Mouse (Mus musculus) MEL (cell line): ENCODE data around the gene Hist1h3b. TPM values are rescaled to one million over a fixed set of nuclear protein-coding genes. Genes with fewer than 3 reads are reported as not detected.
"Not testable (repeated sequence)": the region's sequence is repeated elsewhere in the genome, so short reads cannot be mapped to it uniquely, and the experiment has no call there.

Experiments used
- DNase-seq: peaks from one replicate; pipeline ENCODE4 v3.0.0; 2011; ENCODE audit warnings: low read depth, low spot score
- H3K27ac ChIP-seq: 2 replicates; pipeline ENCODE4 v1.5.1; 2012; ENCODE audit warnings: low read depth, mild to moderate bottlenecking, control low read depth, low read length, moderate library complexity; ENCODE audit not compliant: control insufficient read depth
- H3K27me3 ChIP-seq, 2 experiments: fragments of 150-350 bp in 1 of 2; sonication (generic) in 1 of 2; 2 replicates each; pipeline ENCODE4 v1.6.1; 2012; ENCODE audit warnings: low read length in 2 of 2, mild to moderate bottlenecking in 2 of 2, improper control_type of control experiment in 1 of 2, moderate library complexity in 1 of 2; ENCODE audit not compliant: insufficient read depth in 2 of 2, control insufficient read depth in 1 of 2
- H3K36me3 ChIP-seq, 2 experiments: 2 replicates each; pipeline ENCODE4 v1.6.1; 2012 to 2014; ENCODE audit warnings: low read length in 2 of 2, improper control_type of control experiment in 1 of 2, inconsistent platforms in 1 of 2, mild to moderate bottlenecking in 1 of 2; ENCODE audit not compliant: insufficient read depth in 2 of 2, control insufficient read depth in 1 of 2
- H3K4me1 ChIP-seq, 2 experiments: fragments of 150-350 bp in 1 of 2; sonication (generic) in 1 of 2; 2 replicates each; pipeline ENCODE4 v1.6.1; 2012; ENCODE audit warnings: low read length in 2 of 2, improper control_type of control experiment in 1 of 2, mild to moderate bottlenecking in 1 of 2; ENCODE audit not compliant: insufficient read depth in 2 of 2, control insufficient read depth in 1 of 2
- H3K4me3 ChIP-seq, 2 experiments: fragments of 150-350 bp in 1 of 2; sonication (generic) in 1 of 2; 2 replicates each; pipeline ENCODE4 v1.5.1; 2012; ENCODE audit warnings: low read depth in 2 of 2, low read length in 2 of 2, mild to moderate bottlenecking in 2 of 2, moderate library complexity in 2 of 2, control low read depth in 1 of 2, improper control_type of control experiment in 1 of 2; ENCODE audit not compliant: control insufficient read depth in 1 of 2, insufficient read depth in 1 of 2
- H3K79me2 ChIP-seq: 2 replicates; pipeline ENCODE4 v1.6.1; 2012; ENCODE audit warnings: mild to moderate bottlenecking, low read length, moderate library complexity; ENCODE audit not compliant: control insufficient read depth, poor library complexity, insufficient read depth
- H3K9ac ChIP-seq: 2 replicates; pipeline ENCODE4 v1.6.1; 2012; ENCODE audit warnings: low read depth, mild to moderate bottlenecking, control low read depth, low read length, moderate library complexity; ENCODE audit not compliant: control insufficient read depth, poor library complexity, severe bottlenecking
- H3K9me3 ChIP-seq: fragments of 150-350 bp; sonication (generic); replicated peaks from 2 replicates; pipeline ENCODE4 v1.6.1; 2012; ENCODE audit warnings: mild to moderate bottlenecking, low read length, improper control_type of control experiment, moderate library complexity; ENCODE audit not compliant: insufficient read depth
- CHD1 ChIP-seq: IDR thresholded peaks from 2 replicates; pipeline ENCODE4 v1.6.1; 2012; ENCODE audit warnings: low read depth, mild to moderate bottlenecking, inconsistent platforms, low read length, improper control_type of control experiment
- CHD2 ChIP-seq: IDR thresholded peaks from 2 replicates; pipeline ENCODE4 v1.6.1; 2011; ENCODE audit warnings: low read length, improper control_type of control experiment
- CTCF ChIP-seq, 3 experiments: IDR thresholded peaks in 2 of 3; conservative IDR thresholded peaks in 1 of 3; 2 replicates each; pipeline ENCODE4 v1.5.1; 2011 to 2012; ENCODE audit warnings: low read length in 3 of 3, low read depth in 2 of 3, mild to moderate bottlenecking in 2 of 3, improper control_type of control experiment in 1 of 3, inconsistent platforms in 1 of 3, mixed read lengths in 1 of 3, moderate library complexity in 1 of 3; ENCODE audit not compliant: control insufficient read depth in 1 of 3, insufficient read depth in 1 of 3, poor library complexity in 1 of 3, severe bottlenecking in 1 of 3
- E2F4 ChIP-seq: IDR thresholded peaks from 2 replicates; pipeline ENCODE4 v1.6.1; 2011; ENCODE audit warnings: low read depth, low read length, improper control_type of control experiment, borderline replicate concordance
- ELF1 ChIP-seq: IDR thresholded peaks from 2 replicates; pipeline ENCODE4 v1.6.1; 2014; ENCODE audit warnings: low read depth, mild to moderate bottlenecking, inconsistent platforms, low read length, improper control_type of control experiment, moderate library complexity
- EP300 ChIP-seq, 2 experiments: IDR thresholded peaks; 2 replicates each; pipeline ENCODE4 v1.6.1; 2011; ENCODE audit warnings: improper control_type of control experiment in 2 of 2, low read length in 2 of 2, low read depth in 1 of 2, mild to moderate bottlenecking in 1 of 2
- GABPA ChIP-seq: IDR thresholded peaks from 2 replicates; pipeline ENCODE4 v1.6.1; 2012; ENCODE audit warnings: low read depth, mild to moderate bottlenecking, inconsistent platforms, low read length, improper control_type of control experiment, moderate library complexity
- GATA1 ChIP-seq: IDR thresholded peaks from 2 replicates; pipeline ENCODE4 v1.6.1; 2011; ENCODE audit warnings: low read depth, low read length, improper control_type of control experiment
- MAFK ChIP-seq: IDR thresholded peaks from 2 replicates; pipeline ENCODE4 v1.6.1; 2011; ENCODE audit warnings: low read depth, mild to moderate bottlenecking, low read length, improper control_type of control experiment, borderline replicate concordance
- MAX ChIP-seq: IDR thresholded peaks from 2 replicates; pipeline ENCODE4 v1.6.1; 2011; ENCODE audit warnings: low read length, improper control_type of control experiment
- MXI1 ChIP-seq: IDR thresholded peaks from 2 replicates; pipeline ENCODE4 v1.6.1; 2011; ENCODE audit warnings: mild to moderate bottlenecking, low read depth, low read length, improper control_type of control experiment
- NELFE ChIP-seq: IDR thresholded peaks from 2 replicates; pipeline ENCODE4 v1.6.1; 2011; ENCODE audit warnings: low read depth, low read length, improper control_type of control experiment
- NRF1 ChIP-seq: IDR thresholded peaks from 2 replicates; pipeline ENCODE4 v1.6.1; 2014; ENCODE audit warnings: low read depth, mild to moderate bottlenecking, inconsistent platforms, low read length, improper control_type of control experiment, moderate library complexity; ENCODE audit not compliant: poor library complexity, insufficient read depth, severe bottlenecking
- POLR2A ChIP-seq, 2 experiments: IDR thresholded peaks; 2 replicates each; pipeline ENCODE4 v1.6.1; 2011 to 2012; ENCODE audit warnings: low read length in 2 of 2, mild to moderate bottlenecking in 2 of 2, control low read depth in 1 of 2, improper control_type of control experiment in 1 of 2, low read depth in 1 of 2, moderate library complexity in 1 of 2; ENCODE audit not compliant: control insufficient read depth in 1 of 2, insufficient read depth in 1 of 2, poor library complexity in 1 of 2
- RAD21 ChIP-seq: IDR thresholded peaks from 2 replicates; pipeline ENCODE4 v1.6.1; 2011; ENCODE audit warnings: mild to moderate bottlenecking, low read depth, low read length, improper control_type of control experiment
- RCOR1 ChIP-seq: IDR thresholded peaks from 2 replicates; pipeline ENCODE4 v1.6.1; 2012; ENCODE audit warnings: low read depth, mild to moderate bottlenecking, inconsistent platforms, low read length, improper control_type of control experiment
- SMC3 ChIP-seq: IDR thresholded peaks from 2 replicates; pipeline ENCODE4 v1.6.1; 2011; ENCODE audit warnings: low read depth, low read length, improper control_type of control experiment
- TAL1 ChIP-seq: IDR thresholded peaks from 2 replicates; pipeline ENCODE4 v1.6.1; 2012; ENCODE audit warnings: mild to moderate bottlenecking, inconsistent platforms, low read length, moderate library complexity, mixed read lengths
- TBP ChIP-seq: IDR thresholded peaks from 2 replicates; pipeline ENCODE4 v1.8.0; 2011; ENCODE audit warnings: low read depth, low read length, improper control_type of control experiment
- TCF12 ChIP-seq: IDR thresholded peaks from 2 replicates; pipeline ENCODE4 v1.6.1; 2014; ENCODE audit warnings: low read depth, mild to moderate bottlenecking, inconsistent platforms, low read length, improper control_type of control experiment, moderate library complexity
- UBTF ChIP-seq: IDR thresholded peaks from 2 replicates; pipeline ENCODE4 v1.6.1; 2012; ENCODE audit warnings: low read depth, mild to moderate bottlenecking, inconsistent platforms, low read length, improper control_type of control experiment, moderate library complexity, borderline replicate concordance; ENCODE audit not compliant: insufficient read depth
- USF1 ChIP-seq: IDR thresholded peaks from 2 replicates; pipeline ENCODE4 v1.6.1; 2014; ENCODE audit warnings: low read depth, mild to moderate bottlenecking, inconsistent platforms, low read length, improper control_type of control experiment, moderate library complexity
- ZKSCAN1 ChIP-seq: IDR thresholded peaks from 2 replicates; pipeline ENCODE4 v1.6.1; 2012; ENCODE audit warnings: low read depth, mild to moderate bottlenecking, inconsistent platforms, low read length, improper control_type of control experiment, moderate library complexity
- ZMIZ1 ChIP-seq: IDR thresholded peaks from 2 replicates; pipeline ENCODE4 v1.6.1; 2012; ENCODE audit warnings: low read depth, mild to moderate bottlenecking, inconsistent platforms, low read length, improper control_type of control experiment, moderate library complexity
- polyA plus RNA-seq, 2 experiments: library from polyadenylated mRNA; stranded (reverse) in 1 of 2; unstranded in 1 of 2; fragments of >175 nt in 1 of 2; fragments of >200 nt in 1 of 2; gene quantifications; 2 replicates each; pipeline versions ENCODE4 v1.2.1 to v1.2.4; 2012; ENCODE audit warnings: low replicate concordance in 2 of 2, low read depth in 1 of 2; ENCODE audit not compliant: insufficient read length in 2 of 2, insufficient read depth in 1 of 2, missing spikeins in 1 of 2
- total RNA-seq: library from RNA; depleted of rRNA; stranded (reverse); fragments of 300-350 nt; gene quantifications from 2 replicates; pipeline ENCODE4 v1.2.3, GENCODE M21; 2012

The Hist1h3b gene
- total and polyA plus RNA-seq, 3 experiments: 6.6 to 1,725 TPM; not detected in 1

- H3K27ac ChIP-seq: no peak overlapping the region
- TF ChIP-seq RAD21 (no peak), ELF1 (no peak), ZMIZ1 (no peak), MAFK (no peak), CHD1 (no peak), ZKSCAN1 (no peak), MXI1 (no peak), NRF1 (no peak), TAL1 (no peak), UBTF (no peak), GABPA (no peak)
Observed at GRCm38 (mm10) chr13:23717176-23717575, 34.9 kb upstream of the Hist1h3b start.

GRCm38 (mm10) chr13:23717593-23718245 lies 34.3 kb upstream of the Hist1h3b start:
- H3K9me3 ChIP-seq, H3K27me3 ChIP-seq, H3K79me2 ChIP-seq, H3K9ac ChIP-seq, H3K4me3 ChIP-seq, H3K27ac ChIP-seq: not testable (repeated sequence)
- peak; percentile 52 for DNase-seq
- H3K36me3 ChIP-seq: peaks cover 0 to 22% of the 10 kb centered on the region in 2 experiments; a peak in 2 of 4 replicates
- peaks cover 10 to 18% of the 10 kb centered on the region in 2 experiments for H3K4me1 ChIP-seq
- 0 out of 2 replicates have a peak, but pooled peaks have one; percentile 11 for TF ChIP-seq TBP

More at GRCm38 (mm10) chr13:23717176-23717575, 34.9 kb upstream of the Hist1h3b start:
- H3K9ac ChIP-seq: no peak overlapping the region
- no peaks in the 10 kb centered on the region for H3K79me2 ChIP-seq
- DNase-seq: no peak
- H3K4me1 ChIP-seq: peaks cover 10 to 21% of the 10 kb centered on the region in 2 experiments
- H3K36me3 ChIP-seq: peaks cover 0 to 26% of the 10 kb centered on the region in 2 experiments; a peak in 2 of 4 replicates
- no peaks in the 10 kb centered on the region for H3K9me3 ChIP-seq
- no peaks in the 10 kb centered on the region for H3K27me3 ChIP-seq
- H3K4me3 ChIP-seq: no peak overlapping the region

DNA sequence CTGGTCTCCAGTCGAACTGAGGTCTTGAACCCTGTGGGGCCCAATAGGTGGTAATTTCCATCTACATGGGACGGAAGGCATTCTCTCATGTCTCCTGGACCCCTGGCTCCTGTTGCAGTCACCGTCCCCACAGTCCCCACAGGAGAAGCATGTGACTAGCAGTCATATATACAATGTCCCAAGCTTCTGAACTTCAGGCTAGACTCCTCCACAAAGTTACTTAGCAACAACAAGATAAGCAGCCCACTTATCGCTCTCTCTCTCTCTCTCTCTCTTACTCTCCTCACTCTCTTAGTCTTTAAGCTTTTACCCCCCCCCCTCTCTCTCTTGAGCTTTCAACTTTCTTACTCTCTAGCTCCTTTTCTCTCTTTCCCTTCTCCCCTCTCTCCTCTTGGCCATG lies 27.8 kb upstream of the Hist1h3b start:
- H3K4me1 ChIP-seq: peaks cover 7 to 23% of the 10 kb centered on the region in 2 experiments
- 0 out of 2 replicates have a peak, but pooled peaks have one; percentile 31 for TF ChIP-seq TCF12
- TF ChIP-seq ELF1: no peak
- no peak for TF ChIP-seq CTCF (IDR thresholded peaks at IDR 0.05 in 2 of 3, conservative IDR thresholded peaks at IDR 0.05 in 1 of 3; ENCODE audit: control insufficient read depth in 1 of 3, insufficient read depth in 1 of 3, low read depth in 2 of 3, low read length in 3 of 3, poor library complexity in 1 of 3, severe bottlenecking in 1 of 3)
- TF ChIP-seq CHD2: no peak
- TF ChIP-seq CHD1: no peak
- peak; percentile 97 for TF ChIP-seq GATA1
- TF ChIP-seq TBP: no peak
- TF ChIP-seq MAX: peak; percentile 70
- TF ChIP-seq NRF1: no peak
- TF ChIP-seq NELFE: no peak
- TF ChIP-seq TAL1: no peak
- TF ChIP-seq USF1: peak; percentile 63
- no peak for TF ChIP-seq GABPA
- TF ChIP-seq SMC3: no peak
- no peak for TF ChIP-seq E2F4
- TF ChIP-seq POLR2A (IDR thresholded peaks at IDR 0.05; ENCODE audit: control insufficient read depth in 1 of 2, insufficient read depth in 1 of 2, low read depth in 1 of 2, low read length in 2 of 2, poor library complexity in 1 of 2): no peak
- TF ChIP-seq RCOR1: peak; percentile 79
- TF ChIP-seq EP300 (IDR thresholded peaks at IDR 0.05; ENCODE audit: low read depth in 1 of 2, low read length in 2 of 2): peak; percentile 69 to 84
- TF ChIP-seq ZMIZ1: no peak
- TF ChIP-seq ZKSCAN1: no peak

More for the DNA sequence above, 27.8 kb upstream of the Hist1h3b start:
- peak; percentile 76 for DNase-seq
- Histone ChIP-seq H3K4me3 (peak overlapping the region; percentile 40 to 43), H3K36me3 (peaks cover 0 to 15% of the 10 kb centered on the region in 2 experiments; a peak in 2 of 4 replicates), H3K9me3 (no peaks in the 10 kb centered on the region), H3K27me3 (no peaks in the 10 kb centered on the region), H3K9ac (peak overlapping the region; percentile 50), H3K27ac (peak overlapping the region; percentile 70), H3K79me2 (no peaks in the 10 kb centered on the region)
